In genomic region chr17:23571084-23571483, GRCm38 (mm10) we compare ENCODE assay signal across 1 mouse cellular context.
A peak's percentile ranks its signal among the peaks of the same experiment; 100 is the strongest.
TF ChIP-seq lines count a peak whose summit lies in the region.

No protein-coding gene starts in this region.

TF ChIP-seq in CH12.LX, 34 proteins besides CTCF, POLR2A, EP300 and RAD21:
- TF ChIP-seq ETS1 (conservative IDR thresholded peaks at IDR 0.05; ENCODE audit: low read depth, low read length) (no peak), NRF1 (IDR thresholded peaks at IDR 0.05; ENCODE audit: low read depth, low read length) (no peak), NELFE (IDR thresholded peaks at IDR 0.05; ENCODE audit: low read depth, low read length) (no peak), SMC3 (IDR thresholded peaks at IDR 0.05; ENCODE audit: low read depth, low read length) (peak; percentile 36)
